8 mouse cellular contexts compared by ENCODE assay signal in the genomic region with DNA sequence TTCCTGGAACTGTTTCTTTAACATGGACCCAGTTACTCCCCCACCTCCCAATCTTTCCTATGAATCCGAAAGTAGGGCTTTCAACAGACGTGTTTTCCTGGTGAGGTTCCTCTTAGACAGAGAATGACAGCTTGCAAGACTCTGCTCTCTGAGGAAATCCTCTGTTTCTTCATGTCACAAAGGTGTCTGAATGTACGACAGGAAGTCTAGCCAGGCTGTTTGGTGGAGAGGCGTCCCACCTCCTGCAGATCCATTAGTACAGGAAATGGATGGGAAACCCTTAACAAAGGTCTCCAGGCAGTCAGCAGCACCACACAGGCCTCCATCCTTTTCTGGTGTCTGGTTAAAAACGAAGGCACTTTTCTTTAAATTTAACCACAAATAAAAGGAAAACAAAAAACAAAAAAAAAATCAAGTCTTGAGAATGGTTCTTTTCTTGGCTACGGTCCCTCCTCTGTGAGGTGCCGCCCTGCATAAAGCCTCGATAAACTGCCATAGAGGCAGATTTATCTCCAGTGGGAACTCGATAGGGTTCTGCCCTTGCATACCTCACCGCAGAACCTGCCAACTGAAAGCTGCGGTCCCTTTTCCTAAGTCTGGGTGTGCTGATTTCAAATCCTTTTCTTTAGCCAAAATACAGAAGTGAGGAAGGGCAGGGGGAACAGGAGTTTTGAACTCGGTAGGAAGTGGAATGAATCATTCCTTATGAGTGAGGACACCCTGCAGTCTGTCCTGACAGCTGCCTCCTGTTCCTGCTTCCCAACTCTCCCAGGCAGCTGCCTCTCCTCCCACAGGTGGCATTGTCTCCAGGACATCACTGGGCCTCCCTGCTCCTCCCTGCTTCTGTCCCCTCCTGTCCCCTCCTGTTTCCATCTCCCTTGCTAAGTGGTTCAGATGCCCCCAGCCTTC. TPM values are rescaled to one million over a fixed set of nuclear protein-coding genes. Genes with fewer than 3 reads are reported as not detected.
A peak's percentile ranks its signal among the peaks of the same experiment; 100 is the strongest.
DNase-seq lines count a peak whose midpoint lies in the region; ATAC-seq and TF ChIP-seq lines count a peak whose summit lies in the region.

No protein-coding gene starts in this region.

- peaks cover 3% of the 10 kb centered on the region; the same call in 1 of the 2 replicates for H3K36me3 ChIP-seq in heart, embryonic 13.5 days
- H3K36me3 ChIP-seq in megakaryocyte, embryonic 14.5 days (replicated peaks; ENCODE audit: low read length), result peaks cover 2% of the 10 kb centered on the region

- no peaks in the 10 kb centered on the region for H3K27me3 ChIP-seq in heart, embryonic 13.5 days (replicated peaks)
- peaks cover 10% of the 10 kb centered on the region for H3K27me3 ChIP-seq in megakaryocyte, embryonic 14.5 days (replicated peaks)

- ATAC-seq in heart, embryonic 13.5 days (ENCODE audit: extremely low read depth, insufficient number of reproducible peaks, low FRiP score, low TSS enrichment), result no peak

- peak overlapping the region; percentile 83 for H3K4me2 ChIP-seq in heart, embryonic 13.5 days

- H3K9me3 ChIP-seq in heart, embryonic 13.5 days, result no peaks in the 10 kb centered on the region
- H3K9me3 ChIP-seq in megakaryocyte, embryonic 14.5 days, result no peaks in the 10 kb centered on the region

- WGBS in heart, embryonic 13.5 days, result 7% methylated on average over 12 of the region's 12 CpGs

- peak overlapping the region; percentile 90 for H3K9ac ChIP-seq in heart, embryonic 13.5 days

- peak overlapping the region; percentile 64 for H3K27ac ChIP-seq in left cerebral cortex, adult 2 months
- peak overlapping the region; percentile 83 for H3K27ac ChIP-seq in heart, embryonic 13.5 days (replicated peaks)

- H3K4me1 ChIP-seq in heart, embryonic 13.5 days, result peaks cover 36% of the 10 kb centered on the region
- H3K4me1 ChIP-seq in megakaryocyte, embryonic 14.5 days, result peaks cover 58% of the 10 kb centered on the region

- intact Hi-C loops in left cerebral cortex, adult 2 months (cut with DNase I), result loop anchor here (5.0 kb wide), 1 partner anchor 80 kb away; no protein-coding TSS in a partner anchor
- intact Hi-C loops in left cerebral cortex, postnatal 25 days (cut with DNase I), result no loop called here

- peak overlapping the region; percentile 96 for H3K4me3 ChIP-seq in left cerebral cortex, adult 2 months
- H3K4me3 ChIP-seq in heart, embryonic 13.5 days, result peak overlapping the region; percentile 81
- peak overlapping the region; percentile 95 for H3K4me3 ChIP-seq in megakaryocyte, embryonic 14.5 days (replicated peaks)

- peak in 1 of 2 experiments; percentile 11 for DNase-seq in left cerebral cortex, adult 2 months (ENCODE audit: extremely low spot score in 1 of 2, low spot score in 2 of 2)
- DNase-seq in left cerebral cortex, postnatal 25 days (ENCODE audit: low spot score in 2 of 2), result no peak
- peak; percentile 44 for DNase-seq in brain, adult 2 months (ENCODE audit: low read depth, low spot score)
- peak; percentile 33 for DNase-seq in kidney, postnatal 10 days
- peak; percentile 36 for DNase-seq in yolk sac, embryonic 10.5 days (ENCODE audit: low spot score)
- DNase-seq in layer of hippocampus, postnatal 25 days (ENCODE audit: extremely low spot score in 1 of 2, low spot score in 1 of 2), result no peak

- TF ChIP-seq CTCF in left cerebral cortex, adult 2 months (IDR thresholded peaks at IDR 0.05), result no peak

RNA-seq across cellular contexts. Expression of a gene that starts 24.9 kb away (rescaled TPM):
- total RNA-seq in left cerebral cortex, adult 2 months (2021), result 1 to 10 TPM; 8.0 to 8.4 TPM
- total RNA-seq in left cerebral cortex, postnatal 25 days (2021), result 1 to 10 TPM; 7.6 to 8.2 TPM
- polyA plus RNA-seq in heart, embryonic 13.5 days (2015; fragmentation: Nextera tagmentation; extraction: Ambion mirVana), result 19.7 and 20.3 TPM in 2 replicates
- polyA plus RNA-seq in megakaryocyte, embryonic 14.5 days (2012; ENCODE audit: insufficient read depth, low replicate concordance), result 2.3 TPM in 1 of 2 replicates, not detected in the other
- 1 to 10 TPM; 8.3 to 8.9 TPM for total RNA-seq in layer of hippocampus, postnatal 25 days (2021)

RNA-seq across cellular contexts. Expression of a gene that starts 56.4 kb away (rescaled TPM):
- total RNA-seq in left cerebral cortex, adult 2 months (2021), result 10 to 100 TPM; 20.6 TPM
- 10 to 100 TPM; 20.2 to 20.5 TPM for total RNA-seq in left cerebral cortex, postnatal 25 days (2021)
- 6.7 and 6.9 TPM in 2 replicates for polyA plus RNA-seq in heart, embryonic 13.5 days (2015; fragmentation: Nextera tagmentation; extraction: Ambion mirVana)
- polyA plus RNA-seq in megakaryocyte, embryonic 14.5 days (2012; ENCODE audit: insufficient read depth, low replicate concordance), result not detected in 2 replicates
- total RNA-seq in layer of hippocampus, postnatal 25 days (2021), result 10 to 100 TPM; 22.9 to 25.6 TPM

Comparison
In these comparisons a context has a peak if more than half of its experiments do, and no peak if none do; other contexts are left out.
1. DNase-seq: peak in brain, adult 2 months (single experiment), kidney, postnatal 10 days (single experiment) and yolk sac, embryonic 10.5 days (single experiment); none in left cerebral cortex, postnatal 25 days (0 of 2) and layer of hippocampus, postnatal 25 days (0 of 2).
2. Peak in every context shown above with its lines, with median percentiles within 50 percentile points of each other: H3K4me3 ChIP-seq.